Mouse (Mus musculus): ENCODE data around the gene Scn3a. TPM values are rescaled to one million over a fixed set of nuclear protein-coding genes. Genes with fewer than 3 reads are reported as not detected.
A peak's percentile ranks its signal among the peaks of the same experiment; 100 is the strongest.

The Scn3a gene
- polyA plus RNA-seq, 1 experiment from 2014 or later, result 38.0 TPM

- ATAC-seq, result no peak
- no peak overlapping the region for H3K27ac ChIP-seq (ENCODE audit: low read depth, low read length)
- no peaks in the 10 kb centered on the region for H3K27me3 ChIP-seq (replicated peaks; ENCODE audit: control insufficient read depth, insufficient read depth, low read length)
- H3K4me3 ChIP-seq (ENCODE audit: low read length), result no peak overlapping the region
- H3K4me1 ChIP-seq (ENCODE audit: control insufficient read depth, insufficient read depth, low read depth, low read length), result no peaks in the 10 kb centered on the region
- no peak overlapping the region for H3K4me2 ChIP-seq (ENCODE audit: low read length)
- no peak overlapping the region for H3K9ac ChIP-seq (ENCODE audit: low read depth, low read length)
- WGBS, result 72% methylated on average over 10 of the region's 10 CpGs
- H3K9me3 ChIP-seq (ENCODE audit: control insufficient read depth, low read length), result no peaks in the 10 kb centered on the region
- H3K36me3 ChIP-seq (ENCODE audit: control insufficient read depth, insufficient read depth, low read length), result peaks cover 5% of the 10 kb centered on the region; the same call in 1 of the 2 replicates
Measured at GRCm38 (mm10) chr2:65532127-65532854, 35.1 kb downstream of the Scn3a start.

GRCm38 (mm10) chr2:65529148-65529547, 38.3 kb downstream of the Scn3a start:
- no peaks in the 10 kb centered on the region for H3K9me3 ChIP-seq (ENCODE audit: control insufficient read depth, low read length)
- H3K36me3 ChIP-seq (ENCODE audit: control insufficient read depth, insufficient read depth, low read length), result no peaks in the 10 kb centered on the region; the same call in 1 of the 2 replicates
- H3K4me3 ChIP-seq (ENCODE audit: low read length), result no peak overlapping the region
- 67% methylated on average over 5 of the region's 5 CpGs for WGBS
- ATAC-seq, result no peak
- no peak overlapping the region for H3K27ac ChIP-seq (ENCODE audit: low read depth, low read length)
- H3K4me1 ChIP-seq (ENCODE audit: control insufficient read depth, insufficient read depth, low read depth, low read length), result no peaks in the 10 kb centered on the region
- no peaks in the 10 kb centered on the region for H3K27me3 ChIP-seq (replicated peaks; ENCODE audit: control insufficient read depth, insufficient read depth, low read length)
- no peak overlapping the region for H3K9ac ChIP-seq (ENCODE audit: low read depth, low read length)
- no peak overlapping the region for H3K4me2 ChIP-seq (ENCODE audit: low read length)

- Histone ChIP-seq H3K27ac (ENCODE audit: low read depth, low read length) (no peak overlapping the region), H3K4me2 (ENCODE audit: low read length) (no peak overlapping the region), H3K4me3 (ENCODE audit: low read length) (no peak overlapping the region), H3K4me1 (ENCODE audit: control insufficient read depth, insufficient read depth, low read depth, low read length) (no peaks in the 10 kb centered on the region), H3K36me3 (ENCODE audit: control insufficient read depth, insufficient read depth, low read length) (peaks cover 10% of the 10 kb centered on the region), H3K9me3 (ENCODE audit: control insufficient read depth, low read length) (no peaks in the 10 kb centered on the region), H3K27me3 (replicated peaks; ENCODE audit: control insufficient read depth, insufficient read depth, low read length) (no peaks in the 10 kb centered on the region), H3K9ac (ENCODE audit: low read depth, low read length) (no peak overlapping the region)
- WGBS, result 76% methylated on average over 6 of the region's 6 CpGs
- ATAC-seq, result no peak
Measured at GRCm38 (mm10) chr2:65516703-65517102, 50.7 kb downstream of the Scn3a start.

- Histone ChIP-seq H3K9ac (ENCODE audit: low read depth, low read length) (no peak overlapping the region), H3K4me2 (ENCODE audit: low read length) (no peak overlapping the region), H3K9me3 (ENCODE audit: control insufficient read depth, low read length) (no peaks in the 10 kb centered on the region), H3K27me3 (replicated peaks; ENCODE audit: control insufficient read depth, insufficient read depth, low read length) (no peaks in the 10 kb centered on the region), H3K36me3 (ENCODE audit: control insufficient read depth, insufficient read depth, low read length) (peaks cover 6% of the 10 kb centered on the region), H3K4me3 (ENCODE audit: low read length) (no peak overlapping the region), H3K4me1 (ENCODE audit: control insufficient read depth, insufficient read depth, low read depth, low read length) (no peaks in the 10 kb centered on the region), H3K27ac (ENCODE audit: low read depth, low read length) (no peak overlapping the region)
- WGBS, result 86% methylated on average over 12 of the region's 12 CpGs
- no peak for ATAC-seq
Measured at GRCm38 (mm10) chr2:65508217-65508616, 59.2 kb downstream of the Scn3a start.

- Histone ChIP-seq H3K36me3 (ENCODE audit: control insufficient read depth, insufficient read depth, low read length) (no peaks in the 10 kb centered on the region), H3K4me2 (ENCODE audit: low read length) (no peak overlapping the region), H3K27me3 (replicated peaks; ENCODE audit: control insufficient read depth, insufficient read depth, low read length) (no peaks in the 10 kb centered on the region), H3K27ac (ENCODE audit: low read depth, low read length) (no peak overlapping the region), H3K4me1 (ENCODE audit: control insufficient read depth, insufficient read depth, low read depth, low read length) (no peaks in the 10 kb centered on the region), H3K9me3 (ENCODE audit: control insufficient read depth, low read length) (no peaks in the 10 kb centered on the region), H3K4me3 (ENCODE audit: low read length) (no peak overlapping the region), H3K9ac (ENCODE audit: low read depth, low read length) (no peak overlapping the region)
- ATAC-seq, result no peak
- 68% methylated on average over 9 of the region's 9 CpGs for WGBS
Measured at GRCm38 (mm10) chr2:65490450-65490849, 77.0 kb downstream of the Scn3a start.

GRCm38 (mm10) chr2:65483434-65483833, 84.0 kb downstream of the Scn3a start:
- Histone ChIP-seq H3K9me3 (ENCODE audit: control insufficient read depth, low read length) (no peaks in the 10 kb centered on the region), H3K9ac (ENCODE audit: low read depth, low read length) (no peak overlapping the region), H3K4me3 (ENCODE audit: low read length) (no peak overlapping the region), H3K4me2 (ENCODE audit: low read length) (no peak overlapping the region), H3K4me1 (ENCODE audit: control insufficient read depth, insufficient read depth, low read depth, low read length) (no peaks in the 10 kb centered on the region), H3K36me3 (ENCODE audit: control insufficient read depth, insufficient read depth, low read length) (peaks cover 16% of the 10 kb centered on the region), H3K27me3 (replicated peaks; ENCODE audit: control insufficient read depth, insufficient read depth, low read length) (no peaks in the 10 kb centered on the region), H3K27ac (ENCODE audit: low read depth, low read length) (no peak overlapping the region)
- ATAC-seq, result no peak
- 83% methylated on average over 3 of the region's 3 CpGs for WGBS

- Histone ChIP-seq H3K4me1 (ENCODE audit: control insufficient read depth, insufficient read depth, low read depth, low read length) (no peaks in the 10 kb centered on the region), H3K4me2 (ENCODE audit: low read length) (no peak overlapping the region), H3K36me3 (ENCODE audit: control insufficient read depth, insufficient read depth, low read length) (peaks cover 16% of the 10 kb centered on the region)
Measured at GRCm38 (mm10) chr2:65481007-65481672, 86.3 kb downstream of the Scn3a start.

GRCm38 (mm10) chr2:65471311-65471882, 96.0 kb downstream of the Scn3a start:
- no peak overlapping the region for H3K9ac ChIP-seq (ENCODE audit: low read depth, low read length)
- no peaks in the 10 kb centered on the region for H3K9me3 ChIP-seq (ENCODE audit: control insufficient read depth, low read length)
- H3K27ac ChIP-seq (ENCODE audit: low read depth, low read length), result peak overlapping the region; percentile 20; the same call in 1 of the 2 replicates
- no peaks in the 10 kb centered on the region for H3K27me3 ChIP-seq (replicated peaks; ENCODE audit: control insufficient read depth, insufficient read depth, low read length)
- peaks cover 9% of the 10 kb centered on the region for H3K36me3 ChIP-seq (ENCODE audit: control insufficient read depth, insufficient read depth, low read length)
- no peaks in the 10 kb centered on the region for H3K4me1 ChIP-seq (ENCODE audit: control insufficient read depth, insufficient read depth, low read depth, low read length)
- peak; percentile 73 for ATAC-seq
- H3K4me3 ChIP-seq (ENCODE audit: low read length), result no peak overlapping the region
- H3K4me2 ChIP-seq (ENCODE audit: low read length), result no peak overlapping the region
- WGBS, result 61% methylated on average over 11 of the region's 11 CpGs

More at GRCm38 (mm10) chr2:65481007-65481672, 86.3 kb downstream of the Scn3a start:
- Histone ChIP-seq H3K27ac (ENCODE audit: low read depth, low read length) (no peak overlapping the region), H3K9ac (ENCODE audit: low read depth, low read length) (no peak overlapping the region), H3K27me3 (replicated peaks; ENCODE audit: control insufficient read depth, insufficient read depth, low read length) (no peaks in the 10 kb centered on the region), H3K4me3 (ENCODE audit: low read length) (no peak overlapping the region), H3K9me3 (ENCODE audit: control insufficient read depth, low read length) (no peaks in the 10 kb centered on the region)
- 89% methylated on average over 4 of the region's 4 CpGs for WGBS
- no peak for ATAC-seq

- Histone ChIP-seq H3K27me3 (replicated peaks; ENCODE audit: control insufficient read depth, insufficient read depth, low read length) (no peaks in the 10 kb centered on the region), H3K9ac (ENCODE audit: low read depth, low read length) (no peak overlapping the region), H3K4me1 (ENCODE audit: control insufficient read depth, insufficient read depth, low read depth, low read length) (no peaks in the 10 kb centered on the region), H3K9me3 (ENCODE audit: control insufficient read depth, low read length) (no peaks in the 10 kb centered on the region), H3K4me2 (ENCODE audit: low read length) (no peak overlapping the region), H3K36me3 (ENCODE audit: control insufficient read depth, insufficient read depth, low read length) (peaks cover 27% of the 10 kb centered on the region), H3K27ac (ENCODE audit: low read depth, low read length) (no peak overlapping the region), H3K4me3 (ENCODE audit: low read length) (no peak overlapping the region)
- no peak for ATAC-seq
- WGBS, result 90% methylated on average over 5 of the region's 5 CpGs
Measured at GRCm38 (mm10) chr2:65465694-65466093, 101.7 kb downstream of the Scn3a start.
